Mouse (Mus musculus) embryonic facial prominence, embryonic 14.5 days (tissue): Measurements from ENCODE around the gene Lrrc45. TPM values are rescaled to one million over a fixed set of nuclear protein-coding genes. Genes with fewer than 3 reads are reported as not detected.
"Not testable (repeated sequence)": the region's sequence is repeated elsewhere in the genome, so short reads cannot be mapped to it uniquely, and the experiment has no call there.

Experiments used
- ATAC-seq: fragments of 200-750 bp; cut with Nextera tagmentation; 2 replicates; pipeline ENCODE4 v1.8.0; 2017; ENCODE audit warnings: low read depth, moderate number of reproducible peaks, moderate TSS enrichment
- DNase-seq: peaks from one replicate; pipeline ENCODE4 v3.0.0-alpha.2; 2015; ENCODE audit warnings: low spot score
- H3K27ac ChIP-seq: fragments of 300-500 bp; sonication (generic); replicated peaks from 2 replicates; pipeline ENCODE4 v1.5.1; 2014; ENCODE audit warnings: low read depth, mild to moderate bottlenecking, low read length, moderate library complexity
- H3K27me3 ChIP-seq: fragments of 300-500 bp; sonication (generic); replicated peaks from 2 replicates; pipeline ENCODE4 v1.6.1; 2014; ENCODE audit warnings: low read length; ENCODE audit not compliant: control insufficient read depth, insufficient read depth
- H3K36me3 ChIP-seq: fragments of 300-500 bp; sonication (generic); 2 replicates; pipeline ENCODE4 v1.6.1; 2014; ENCODE audit warnings: low read length, mixed read lengths; ENCODE audit not compliant: control insufficient read depth, insufficient read depth
- H3K4me1 ChIP-seq: fragments of 300-500 bp; sonication (generic); 2 replicates; pipeline ENCODE4 v1.6.1; 2014; ENCODE audit warnings: antibody characterized with exemption, low read length; ENCODE audit not compliant: control insufficient read depth, insufficient read depth
- H3K4me2 ChIP-seq: fragments of 300-500 bp; sonication (generic); 2 replicates; pipeline ENCODE4 v1.6.1; 2014; ENCODE audit warnings: low read depth, mild to moderate bottlenecking, low read length, moderate library complexity, mixed read lengths
- H3K4me3 ChIP-seq: fragments of 300-500 bp; sonication (generic); 2 replicates; pipeline ENCODE4 v1.5.1; 2014; ENCODE audit warnings: low read depth, mild to moderate bottlenecking, low read length
- H3K9ac ChIP-seq: fragments of 300-500 bp; sonication (generic); 2 replicates; pipeline ENCODE4 v1.6.1; 2014; ENCODE audit warnings: low read depth, mild to moderate bottlenecking, low read length, moderate library complexity, mixed read lengths
- H3K9me3 ChIP-seq: fragments of 300-500 bp; sonication (generic); 2 replicates; pipeline ENCODE4 v1.6.1; 2016; ENCODE audit warnings: low read length; ENCODE audit not compliant: control insufficient read depth
- WGBS: fragments of 180-500 bp; shearing (Covaris S2); extraction: QIAGEN DNeasy Blood & Tissue Kit; methylation state at CpG from one replicate; pipeline ENCODE4 v1.1.7; 2014; 5-methylcytosine and 5-hydroxymethylcytosine counted together
- polyA plus RNA-seq: library from polyadenylated mRNA; unstranded; fragments of >200 nt; fragmentation: Nextera tagmentation; extraction: Ambion mirVana; gene quantifications from 2 replicates; pipeline ENCODE4 v1.2.1, GENCODE M21; 2014

The Lrrc45 gene
- polyA plus RNA-seq, 1 experiment from 2014 or later = 46.5 TPM

- H3K4me1 ChIP-seq = peaks cover 12% of the 10 kb centered on the region; the same call in 1 of the 2 replicates
- peak within 1 kb of the TSS; percentile 66 for H3K9ac ChIP-seq
- ATAC-seq = peak; percentile 89
- no peak within 1 kb of the TSS for H3K27ac ChIP-seq
- peak within 1 kb of the TSS; percentile 62 for H3K4me3 ChIP-seq
- peak; percentile 93 for DNase-seq
- no peaks in the 10 kb centered on the region for H3K27me3 ChIP-seq
- no peaks in the 10 kb centered on the region for H3K9me3 ChIP-seq
- H3K36me3 ChIP-seq = 0 out of 2 replicates have a peak, but pooled peaks cover 5% of the 10 kb centered on the region
- H3K4me2 ChIP-seq = peak within 1 kb of the TSS; percentile 95
- WGBS = 1% methylated on average over 14 of the region's 14 CpGs
Measured at GRCm38 (mm10) chr11:120727169-120727527, 13.4 kb downstream of the Lrrc45 start, which contains the start of gene Dcxr. Dcxr (minus strand) TSS chr11:120727281.

GRCm38 (mm10) chr11:120727564-120727963 lies 13.8 kb downstream of the Lrrc45 start:
- H3K4me3 ChIP-seq = no peak overlapping the region
- H3K27me3 ChIP-seq = no peaks in the 10 kb centered on the region
- 72% methylated on average over 10 of the region's 12 CpGs for WGBS
- no peaks in the 10 kb centered on the region for H3K9me3 ChIP-seq
- 0 out of 2 replicates have a peak, but pooled peaks cover 5% of the 10 kb centered on the region for H3K36me3 ChIP-seq
- H3K4me1 ChIP-seq = peaks cover 13% of the 10 kb centered on the region; the same call in 1 of the 2 replicates
- no peak for ATAC-seq
- peak overlapping the region; percentile 95 for H3K4me2 ChIP-seq
- H3K9ac ChIP-seq = no peak overlapping the region
- no peak for DNase-seq
- H3K27ac ChIP-seq = no peak overlapping the region

GRCm38 (mm10) chr11:120728530-120729240 lies 15.0 kb downstream of the Lrrc45 start:
- whole genome bisulfite sequencing = 75% methylated on average over 11 of the region's 11 CpGs
- Histone ChIP-seq H3K27ac (no peak overlapping the region), H3K4me3 (no peak overlapping the region)

GRCm38 (mm10) chr11:120729432-120730050 lies 15.8 kb downstream of the Lrrc45 start:
- H3K9me3 ChIP-seq, H3K9ac ChIP-seq, H3K27ac ChIP-seq, H3K27me3 ChIP-seq, H3K36me3 ChIP-seq, H3K4me3 ChIP-seq, ATAC-seq: not testable (repeated sequence)
- WGBS = 3% methylated on average over 17 of the region's 21 CpGs
- peak; percentile 73 for DNase-seq
- Histone ChIP-seq H3K4me1 (peaks cover 13% of the 10 kb centered on the region; the same call in 1 of the 2 replicates), H3K4me2 (peak overlapping the region; percentile 41)

More at GRCm38 (mm10) chr11:120728530-120729240, 15.0 kb downstream of the Lrrc45 start:
- H3K4me2 ChIP-seq = 0 out of 2 replicates have a peak overlapping the region, but pooled peaks have one; percentile 41
- no peak overlapping the region for H3K9ac ChIP-seq
- H3K9me3 ChIP-seq = no peaks in the 10 kb centered on the region
- DNase-seq (no peak), ATAC-seq (no peak)
- H3K4me1 ChIP-seq = peaks cover 13% of the 10 kb centered on the region; the same call in 1 of the 2 replicates
- H3K27me3 ChIP-seq = no peaks in the 10 kb centered on the region
- H3K36me3 ChIP-seq = 0 out of 2 replicates have a peak, but pooled peaks cover 5% of the 10 kb centered on the region

GRCm38 (mm10) chr11:120730331-120730870 lies 16.7 kb downstream of the Lrrc45 start:
- Histone ChIP-seq H3K4me1 (peaks cover 13% of the 10 kb centered on the region; the same call in 1 of the 2 replicates), H3K9me3 (no peaks in the 10 kb centered on the region), H3K36me3 (no peaks in the 10 kb centered on the region), H3K9ac (no peak overlapping the region), H3K4me2 (no peak overlapping the region), H3K27ac (no peak overlapping the region), H3K27me3 (no peaks in the 10 kb centered on the region), H3K4me3 (no peak overlapping the region)
- ATAC-seq (no peak), DNase-seq (no peak)
- WGBS = 90% methylated on average over 10 of the region's 10 CpGs

GRCm38 (mm10) chr11:120731395-120731794 lies 17.7 kb downstream of the Lrrc45 start:
- Histone ChIP-seq H3K27ac (no peak overlapping the region), H3K9ac (no peak overlapping the region), H3K4me3 (no peak overlapping the region), H3K4me2 (peak overlapping the region; percentile 12), H3K27me3 (no peaks in the 10 kb centered on the region), H3K9me3 (no peaks in the 10 kb centered on the region), H3K4me1 (peaks cover 11% of the 10 kb centered on the region; the same call in 1 of the 2 replicates), H3K36me3 (no peaks in the 10 kb centered on the region)
- ATAC-seq (no peak), DNase-seq (no peak)
- 93% methylated on average over 1 of the region's 1 CpGs for WGBS

- Histone ChIP-seq H3K36me3 (no peaks in the 10 kb centered on the region), H3K27ac (peak within 1 kb of the TSS; percentile 52; the same call in 1 of the 2 replicates), H3K4me2 (peak within 1 kb of the TSS; percentile 12), H3K9me3 (no peaks in the 10 kb centered on the region), H3K4me1 (peaks cover 6% of the 10 kb centered on the region; the same call in 1 of the 2 replicates), H3K4me3 (no peak within 1 kb of the TSS), H3K27me3 (no peaks in the 10 kb centered on the region), H3K9ac (no peak within 1 kb of the TSS)
- DNase-seq (peak; percentile 81), ATAC-seq (peak; percentile 38; the same call in 1 of the 2 replicates)
- 57% methylated on average over 12 of the region's 12 CpGs for WGBS
Measured at GRCm38 (mm10) chr11:120731858-120732680, 18.3 kb downstream of the Lrrc45 start, which contains the start of gene Cbr2. Cbr2 (minus strand) TSS chr11:120732114.

- H3K27ac ChIP-seq = no peak overlapping the region
Measured at GRCm38 (mm10) chr11:120733521-120733920, 19.8 kb downstream of the Lrrc45 start.

More at GRCm38 (mm10) chr11:120733521-120733920, 19.8 kb downstream of the Lrrc45 start:
- peak; percentile 77 for DNase-seq
- Histone ChIP-seq H3K4me2 (no peak overlapping the region), H3K4me3 (no peak overlapping the region), H3K4me1 (peaks cover 6% of the 10 kb centered on the region; the same call in 1 of the 2 replicates), H3K36me3 (no peaks in the 10 kb centered on the region), H3K9me3 (no peaks in the 10 kb centered on the region), H3K9ac (no peak overlapping the region), H3K27me3 (no peaks in the 10 kb centered on the region)
- 39% methylated on average over 6 of the region's 6 CpGs for WGBS
- ATAC-seq = no peak
